ENCODE assay signal across 11 mouse cellular contexts in the genomic region with DNA sequence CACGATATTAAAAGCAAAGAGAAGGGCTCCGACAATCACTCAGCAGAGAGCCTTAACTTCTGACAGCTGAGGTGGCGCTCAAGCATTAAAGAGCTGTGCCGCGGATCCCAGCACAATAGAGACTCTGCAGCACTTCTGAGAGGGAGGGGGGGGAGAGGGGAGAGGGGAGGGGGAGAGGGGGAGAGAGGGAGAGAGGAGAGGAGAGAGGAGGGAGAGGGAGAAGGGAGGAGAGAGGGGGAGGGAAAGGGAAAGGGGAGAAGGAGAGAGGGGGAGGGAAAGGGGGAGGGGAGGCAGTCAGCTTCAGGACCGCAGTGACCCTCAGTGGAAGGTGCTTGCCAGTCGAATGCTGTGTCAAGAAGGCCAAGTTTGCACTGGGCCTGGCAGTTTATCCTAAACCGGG. TPM values are rescaled to one million over a fixed set of nuclear protein-coding genes. Genes with fewer than 3 reads are reported as not detected.
A peak's percentile ranks its signal among the peaks of the same experiment; 100 is the strongest.
DNase-seq lines count a peak whose midpoint lies in the region; ATAC-seq lines count a peak whose summit lies in the region.
"Had no signal": no experiment of that assay in that cellular context is flagged by ENCODE, and none has a peak within 500 bp of the region (broad histone marks: within the 10 kb centered on the region; RNA-seq: fewer than 3 reads in every experiment).

No protein-coding gene starts in this region.

- 20% methylated on average over 8 of the region's 8 CpGs for WGBS in heart, embryonic 13.5 days
- 29% methylated on average over 8 of the region's 8 CpGs for WGBS in embryonic facial prominence, embryonic 11.5 days
- WGBS in hindbrain, embryonic 15.5 days: 12% methylated on average over 8 of the region's 8 CpGs
- WGBS in neural tube, embryonic 11.5 days: 19% methylated on average over 8 of the region's 8 CpGs

- H3K4me1 ChIP-seq in heart, embryonic 13.5 days: peaks cover 16% of the 10 kb centered on the region
- H3K4me1 ChIP-seq in embryonic facial prominence, embryonic 11.5 days (ENCODE audit: control insufficient read depth, insufficient read depth, low read length): no peaks in the 10 kb centered on the region
- peaks cover 21% of the 10 kb centered on the region for H3K4me1 ChIP-seq in hindbrain, embryonic 15.5 days (replicated peaks)
- H3K4me1 ChIP-seq in neural tube, embryonic 11.5 days (ENCODE audit: control insufficient read depth, insufficient read depth, low read length): 0 out of 2 replicates have a peak, but pooled peaks cover 7% of the 10 kb centered on the region
- H3K4me1 ChIP-seq: liver, embryonic 15.5 days had no signal

- no peak for ATAC-seq in heart, embryonic 13.5 days (ENCODE audit: extremely low read depth, insufficient number of reproducible peaks, low FRiP score, low TSS enrichment)
- no peak for ATAC-seq in embryonic facial prominence, embryonic 11.5 days (replicated peaks; ENCODE audit: insufficient number of reproducible peaks, low FRiP score, low TSS enrichment, low read depth)
- no peak for ATAC-seq in hindbrain, embryonic 15.5 days (ENCODE audit: low FRiP score, low read depth)
- no peak for ATAC-seq in neural tube, embryonic 11.5 days (ENCODE audit: insufficient read depth, low FRiP score, low TSS enrichment)

- no peak overlapping the region for H3K4me3 ChIP-seq in heart, embryonic 13.5 days
- no peak overlapping the region for H3K4me3 ChIP-seq in embryonic facial prominence, embryonic 11.5 days (ENCODE audit: low read depth, low read length)
- no peak overlapping the region for H3K4me3 ChIP-seq in hindbrain, embryonic 15.5 days
- no peak overlapping the region for H3K4me3 ChIP-seq in neural tube, embryonic 11.5 days (ENCODE audit: low read depth, low read length)
- H3K4me3 ChIP-seq: liver, embryonic 15.5 days had no signal

- H3K27me3 ChIP-seq in heart, embryonic 13.5 days (replicated peaks): no peaks in the 10 kb centered on the region
- H3K27me3 ChIP-seq in embryonic facial prominence, embryonic 11.5 days (ENCODE audit: control insufficient read depth, insufficient read depth, low read length): no peaks in the 10 kb centered on the region
- H3K27me3 ChIP-seq in hindbrain, embryonic 15.5 days: no peaks in the 10 kb centered on the region
- H3K27me3 ChIP-seq in neural tube, embryonic 11.5 days (ENCODE audit: control insufficient read depth, insufficient read depth, low read length): no peaks in the 10 kb centered on the region

- no peak for DNase-seq in heart, postnatal 4 days
- peak; percentile 44 for DNase-seq in embryonic facial prominence, embryonic 11.5 days (ENCODE audit: low spot score)
- peak; percentile 48 for DNase-seq in neural tube, embryonic 11.5 days (ENCODE audit: low spot score)
- DNase-seq in adrenal gland, postnatal 36 days: no peak
- no peak for DNase-seq in left cerebral cortex, postnatal 10 days (ENCODE audit: extremely low spot score in 1 of 2, low spot score in 2 of 2)
- DNase-seq in lung, adult 18-20 months: no peak
- DNase-seq: adrenal gland, adult 8-10 months; cerebellum, adult 9-10 months had no signal

- 0 out of 2 replicates have a peak overlapping the region, but pooled peaks have one; percentile 33 for H3K9ac ChIP-seq in heart, embryonic 13.5 days
- no peak overlapping the region for H3K9ac ChIP-seq in embryonic facial prominence, embryonic 11.5 days (replicated peaks; ENCODE audit: low read length)
- no peak overlapping the region for H3K9ac ChIP-seq in hindbrain, embryonic 15.5 days
- no peak overlapping the region for H3K9ac ChIP-seq in neural tube, embryonic 11.5 days (ENCODE audit: low read length)
- H3K9ac ChIP-seq: liver, embryonic 15.5 days had no signal

- peak overlapping the region; percentile 49 for H3K4me2 ChIP-seq in heart, embryonic 13.5 days
- H3K4me2 ChIP-seq in embryonic facial prominence, embryonic 11.5 days (ENCODE audit: low read depth, low read length): no peak overlapping the region; the same call in 1 of the 2 replicates
- peak overlapping the region; percentile 13; the same call in 1 of the 2 replicates for H3K4me2 ChIP-seq in hindbrain, embryonic 15.5 days
- H3K4me2 ChIP-seq in neural tube, embryonic 11.5 days (ENCODE audit: low read depth): no peak overlapping the region
- H3K4me2 ChIP-seq: liver, embryonic 15.5 days had no signal

- H3K9me3 ChIP-seq in heart, embryonic 13.5 days: no peaks in the 10 kb centered on the region
- H3K9me3 ChIP-seq in embryonic facial prominence, embryonic 11.5 days (replicated peaks; ENCODE audit: control insufficient read depth, low read length): no peaks in the 10 kb centered on the region
- no peaks in the 10 kb centered on the region for H3K9me3 ChIP-seq in hindbrain, embryonic 15.5 days
- H3K9me3 ChIP-seq in neural tube, embryonic 11.5 days (ENCODE audit: control insufficient read depth, low read length): no peaks in the 10 kb centered on the region
- H3K9me3 ChIP-seq: liver, embryonic 15.5 days had no signal

- no peaks in the 10 kb centered on the region for H3K36me3 ChIP-seq in heart, embryonic 13.5 days
- H3K36me3 ChIP-seq in embryonic facial prominence, embryonic 11.5 days (replicated peaks; ENCODE audit: control insufficient read depth, insufficient read depth, low read depth, low read length): no peaks in the 10 kb centered on the region
- H3K36me3 ChIP-seq in hindbrain, embryonic 15.5 days: no peaks in the 10 kb centered on the region
- H3K36me3 ChIP-seq in neural tube, embryonic 11.5 days (ENCODE audit: control insufficient read depth, insufficient read depth, low read length): no peaks in the 10 kb centered on the region
- H3K36me3 ChIP-seq: liver, embryonic 15.5 days had no signal

- intact Hi-C loops in left cerebral cortex, postnatal 10 days (cut with DNase I): loop anchor here (5.0 kb wide), 1 partner anchor 83 kb away; no protein-coding TSS in a partner anchor

- no peak overlapping the region for H3K27ac ChIP-seq in heart, embryonic 13.5 days (replicated peaks)
- H3K27ac ChIP-seq in embryonic facial prominence, embryonic 11.5 days (replicated peaks; ENCODE audit: low read depth, low read length): no peak overlapping the region
- H3K27ac ChIP-seq in hindbrain, embryonic 15.5 days (replicated peaks): no peak overlapping the region
- H3K27ac ChIP-seq in neural tube, embryonic 11.5 days (ENCODE audit: low read depth, low read length): no peak overlapping the region
- H3K27ac ChIP-seq: liver, embryonic 15.5 days had no signal

RNA-seq across cellular contexts. Expression of a gene that starts 34.1 kb away (rescaled TPM):
- polyA plus RNA-seq in heart, embryonic 13.5 days (2015; fragmentation: Nextera tagmentation; extraction: Ambion mirVana): 849 and 910 TPM in 2 replicates
- 1,000 to 10,000 TPM; 3,223 to 3,331 TPM for total RNA-seq in heart, postnatal 4 days (2021)
- 1,068 and 1,141 TPM in 2 replicates for polyA plus RNA-seq in embryonic facial prominence, embryonic 11.5 days (2014; fragmentation: Nextera tagmentation; extraction: Ambion mirVana)
- polyA plus RNA-seq in hindbrain, embryonic 15.5 days (2015; fragmentation: Nextera tagmentation; extraction: Ambion mirVana): 665 and 758 TPM in 2 replicates
- 993 and 1,049 TPM in 2 replicates for polyA plus RNA-seq in neural tube, embryonic 11.5 days (2014; fragmentation: Nextera tagmentation; extraction: Ambion mirVana)
- total RNA-seq in adrenal gland, postnatal 36 days (2021): 1,000 to 10,000 TPM; 2,956 to 3,131 TPM
- total RNA-seq in left cerebral cortex, postnatal 10 days (2021): 1,000 to 10,000 TPM; 1,219 to 1,311 TPM

Comparison
In these comparisons a context has a peak if more than half of its experiments do, and no peak if none do; other contexts are left out.
1. H3K4me2 ChIP-seq: peak in heart, embryonic 13.5 days (single experiment) and hindbrain, embryonic 15.5 days (single experiment); none in embryonic facial prominence, embryonic 11.5 days (single experiment) and neural tube, embryonic 11.5 days (single experiment).
2. DNase-seq: peak in embryonic facial prominence, embryonic 11.5 days (single experiment) and neural tube, embryonic 11.5 days (single experiment); none in heart, postnatal 4 days (single experiment), adrenal gland, postnatal 36 days (0 of 2), left cerebral cortex, postnatal 10 days (0 of 2) and lung, adult 18-20 months (0 of 2).